Mouse (Mus musculus): ENCODE results near the gene Entpd7.

Gene Entpd7

GRCm38 (mm10) chr19:43724821-43725220 lies 35.3 kb downstream of the Entpd7 start:
- DNase-seq (ENCODE audit: low spot score), result no peak

DNA sequence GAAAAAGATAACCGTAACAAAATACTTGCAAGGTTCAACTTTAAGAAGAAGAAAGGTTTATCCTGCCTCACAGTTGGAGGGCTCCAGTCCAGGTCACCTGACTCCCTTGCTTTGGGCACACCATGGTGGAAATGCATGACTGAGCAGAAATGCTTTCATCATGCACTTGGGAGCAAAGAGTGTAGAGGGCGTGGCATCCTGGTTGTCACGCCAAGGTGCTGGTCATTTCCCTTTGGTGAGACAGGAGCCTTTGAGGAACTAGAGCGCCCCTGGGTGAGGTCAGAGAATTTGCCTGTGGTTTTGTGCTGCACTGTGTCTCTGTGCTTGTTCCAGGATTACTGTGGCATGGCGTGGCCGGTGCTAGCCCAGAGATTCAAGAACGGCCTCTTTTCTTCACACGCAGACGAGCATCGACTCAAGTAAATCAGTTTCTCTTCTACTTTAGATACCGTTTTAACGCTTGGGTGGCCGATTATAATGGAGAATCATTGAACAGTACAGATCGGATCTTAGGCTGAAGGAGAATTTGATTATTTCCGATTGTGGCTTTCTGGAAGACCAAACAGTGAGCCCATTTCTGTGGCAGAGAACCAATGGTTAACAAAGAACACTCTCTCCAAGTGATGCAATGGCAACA lies 37.2 kb downstream of the Entpd7 start:
- no peak for DNase-seq (ENCODE audit: low spot score)

DNA sequence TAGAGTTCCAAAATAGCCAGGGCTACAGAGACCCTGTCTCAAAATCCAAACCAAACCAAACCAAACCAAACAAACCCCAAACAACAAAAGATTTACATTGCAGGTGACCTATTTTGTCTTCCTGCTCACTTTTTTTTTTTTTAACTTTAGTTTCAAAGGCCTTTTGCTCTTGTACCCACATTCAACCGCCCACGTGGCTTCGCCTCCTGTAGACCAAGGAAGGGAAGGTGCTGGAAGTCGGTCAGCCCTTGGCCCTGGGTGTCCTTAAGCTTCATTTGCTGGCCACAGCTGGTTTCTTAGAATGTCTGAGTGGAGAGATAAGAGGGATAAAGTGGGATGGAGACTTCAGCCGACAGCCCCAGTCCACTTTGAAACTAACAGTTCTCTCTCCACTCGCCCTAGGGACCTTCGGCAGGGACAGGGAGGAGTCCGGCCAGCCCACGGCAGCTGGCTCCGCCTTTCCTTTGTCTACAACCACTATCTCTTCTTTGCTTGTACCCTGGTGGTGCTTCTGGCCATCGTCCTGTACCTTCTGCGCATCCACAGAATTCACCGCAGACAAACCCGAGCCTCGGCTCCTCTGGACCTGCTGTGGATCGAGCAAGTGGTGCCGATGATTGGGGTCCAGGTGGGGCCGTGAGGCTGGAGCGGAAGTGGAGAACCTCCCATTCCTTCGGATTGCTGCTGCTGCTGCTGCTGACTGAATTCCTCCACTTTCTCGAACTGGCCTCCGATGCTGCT lies 40.0 kb downstream of the Entpd7 start:
- peak; percentile 3 for DNase-seq (ENCODE audit: low spot score)

GRCm38 (mm10) chr19:43730037-43730428 lies 40.6 kb downstream of the Entpd7 start:
- DNase-seq (ENCODE audit: low spot score), result no peak

GRCm38 (mm10) chr19:43731157-43731556 lies 41.7 kb downstream of the Entpd7 start:
- no peak for DNase-seq (ENCODE audit: low spot score)

- DNase-seq (ENCODE audit: low spot score), result no peak
These were observed 48.9 kb downstream of the Entpd7 start for GRCm38 (mm10) chr19:43738409-43738808.

- no peak for DNase-seq (ENCODE audit: low spot score)
These were observed 53.9 kb downstream of the Entpd7 start for GRCm38 (mm10) chr19:43743401-43743800.

DNA sequence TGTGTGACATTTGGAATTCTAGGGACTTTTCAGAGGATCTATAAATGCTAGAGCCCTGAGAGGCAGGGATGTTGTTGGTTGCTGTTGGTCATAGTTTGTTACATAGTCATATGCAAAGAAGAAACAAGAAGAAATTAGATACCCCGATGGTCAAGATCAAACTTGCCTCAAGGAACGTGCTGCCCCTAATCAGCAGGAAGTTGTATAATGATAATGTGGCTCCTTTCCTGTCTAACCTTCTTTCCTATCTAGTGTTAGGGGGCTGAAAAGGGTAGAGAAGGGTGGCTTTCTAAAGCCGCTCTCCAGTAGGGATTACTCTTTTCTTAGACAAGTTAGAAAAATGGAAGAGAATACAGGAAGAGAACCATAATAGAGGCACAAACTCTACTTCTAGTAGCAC lies 56.3 kb downstream of the Entpd7 start:
- no peak for DNase-seq (ENCODE audit: low spot score)

GRCm38 (mm10) chr19:43747877-43748276 lies 58.4 kb downstream of the Entpd7 start:
- DNase-seq (ENCODE audit: low spot score), result no peak

DNA sequence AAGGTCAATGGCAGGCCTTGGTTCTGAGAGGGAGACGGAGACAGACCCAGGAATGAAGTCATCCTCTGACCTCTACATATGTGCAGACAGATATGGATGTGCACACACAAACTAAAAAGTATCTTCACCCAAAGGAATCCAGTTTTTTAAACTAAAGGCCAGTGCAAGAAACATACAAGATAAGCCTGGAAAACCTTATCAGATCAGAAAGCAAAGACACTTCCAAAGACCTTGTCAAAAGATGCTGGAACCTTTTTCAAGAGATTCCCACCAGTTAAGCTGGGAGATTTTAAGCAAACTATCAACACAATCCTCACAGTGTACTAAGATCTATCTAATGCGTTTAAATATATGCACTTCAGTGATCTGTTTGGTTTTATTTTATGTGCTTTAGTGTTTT lies 60.5 kb downstream of the Entpd7 start:
- DNase-seq (ENCODE audit: low spot score), result no peak

- peak; percentile 96 for DNase-seq (ENCODE audit: low spot score)
These were observed 63.2 kb downstream of the Entpd7 start, which contains the start of the genes Cutc and Cox15 for GRCm38 (mm10) chr19:43752489-43753225. TSS of gene Cutc (plus strand) at chr19:43752996. TSS of gene Cox15 (minus strand) at chr19:43753000.

GRCm38 (mm10) chr19:43753226-43753835 lies 63.9 kb downstream of the Entpd7 start:
- peak; percentile 80 for DNase-seq (ENCODE audit: low spot score)

DNA sequence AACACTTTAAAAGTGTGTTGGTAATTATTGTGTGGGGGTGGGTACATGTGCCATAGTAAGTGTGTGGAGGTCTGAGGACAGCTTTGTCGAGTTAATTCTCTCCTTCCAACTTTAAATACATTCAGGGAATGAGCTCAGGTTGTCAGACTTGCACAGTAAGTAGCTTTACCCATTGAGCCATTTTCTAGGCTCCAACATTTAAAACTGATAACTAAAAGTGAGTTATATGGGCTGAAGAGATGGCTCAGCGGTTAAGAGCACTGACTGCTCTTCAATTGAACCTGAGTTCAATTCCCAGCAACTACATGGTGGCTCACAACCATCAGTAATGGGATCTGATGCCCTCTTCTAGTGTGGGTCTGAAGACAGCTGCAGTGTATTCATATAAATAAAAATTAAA lies 64.8 kb downstream of the Entpd7 start:
- DNase-seq (ENCODE audit: low spot score), result no peak

- DNase-seq (ENCODE audit: low spot score), result no peak
These were observed 65.4 kb downstream of the Entpd7 start for GRCm38 (mm10) chr19:43754872-43755271.

DNA sequence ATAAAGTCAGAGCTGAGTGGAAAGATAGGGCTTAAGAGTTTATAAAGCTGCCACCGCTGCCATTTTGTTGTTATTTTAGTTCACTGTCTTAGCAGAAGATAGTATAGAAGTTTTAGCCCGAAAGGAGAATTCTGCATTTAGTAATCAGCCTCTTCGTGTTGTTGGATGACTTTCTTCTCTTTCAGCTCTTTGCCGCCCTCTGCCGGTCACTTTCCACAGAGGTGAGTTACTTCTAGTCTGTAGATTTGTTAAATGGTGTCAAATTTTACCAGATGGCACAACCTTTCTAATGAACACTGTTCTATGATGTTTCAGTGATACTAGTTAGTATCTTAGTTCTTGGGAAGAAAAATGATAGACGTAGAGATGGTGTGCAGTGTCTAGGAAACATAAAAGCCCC lies 71.0 kb downstream of the Entpd7 start:
- peak; percentile 63 for DNase-seq (ENCODE audit: low spot score)

DNA sequence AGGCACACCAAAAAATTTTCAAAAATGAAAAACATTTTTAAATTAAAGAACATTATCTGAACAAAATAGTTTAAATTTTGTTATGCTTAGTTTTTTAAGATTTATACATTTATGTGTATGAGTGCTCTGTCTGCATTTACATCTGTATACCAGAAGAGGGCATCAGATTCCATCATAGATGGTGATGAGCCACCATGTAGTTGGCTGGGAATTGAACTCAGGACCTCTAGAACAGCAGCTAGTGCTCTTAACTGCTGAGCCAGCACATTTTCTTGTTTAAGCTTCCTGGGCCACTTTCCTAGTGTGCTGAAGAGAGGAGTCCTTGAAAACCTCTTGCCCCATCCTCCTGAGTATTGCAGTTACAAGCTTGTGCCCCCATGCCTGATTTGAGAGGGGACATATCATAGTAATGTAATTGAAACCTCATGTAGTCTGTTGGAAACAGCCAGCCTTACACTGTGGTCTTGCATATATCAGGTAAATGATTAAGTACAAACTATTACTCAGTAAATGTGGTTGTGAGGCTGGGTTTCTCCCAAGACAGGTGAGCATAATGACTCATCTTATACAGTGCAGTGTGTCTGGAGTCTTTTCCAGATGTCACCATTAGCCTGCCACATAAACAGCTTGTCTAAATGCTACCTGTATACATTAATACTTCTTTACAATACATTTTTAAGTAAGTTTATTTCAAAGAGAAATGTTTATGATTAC lies 72.2 kb downstream of the Entpd7 start:
- no peak for DNase-seq (ENCODE audit: low spot score)

- no peak for DNase-seq (ENCODE audit: low spot score)
These were observed 72.9 kb downstream of the Entpd7 start for GRCm38 (mm10) chr19:43762410-43762809.

DNA sequence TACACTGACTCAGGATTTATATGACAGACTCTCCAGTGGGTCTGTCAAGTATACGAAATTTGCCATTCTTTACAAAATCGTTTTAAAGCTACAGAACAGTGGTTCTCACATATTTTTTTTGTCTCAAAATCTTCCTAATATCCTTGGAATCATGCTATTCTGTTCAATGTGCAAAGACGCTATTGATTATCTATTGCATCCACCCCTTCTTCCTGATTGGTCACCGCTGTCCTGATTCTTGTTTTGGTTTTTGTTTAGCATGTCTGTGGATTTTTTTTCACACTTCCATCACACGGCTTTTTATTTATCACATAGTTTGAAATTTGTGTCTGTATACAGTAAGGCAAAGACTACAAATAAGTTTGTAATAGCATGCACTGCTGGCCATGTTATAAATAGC lies 77.0 kb downstream of the Entpd7 start:
- DNase-seq (ENCODE audit: low spot score), result no peak

GRCm38 (mm10) chr19:43767549-43768322 lies 78.3 kb downstream of the Entpd7 start:
- DNase-seq (ENCODE audit: low spot score), result no peak

DNA sequence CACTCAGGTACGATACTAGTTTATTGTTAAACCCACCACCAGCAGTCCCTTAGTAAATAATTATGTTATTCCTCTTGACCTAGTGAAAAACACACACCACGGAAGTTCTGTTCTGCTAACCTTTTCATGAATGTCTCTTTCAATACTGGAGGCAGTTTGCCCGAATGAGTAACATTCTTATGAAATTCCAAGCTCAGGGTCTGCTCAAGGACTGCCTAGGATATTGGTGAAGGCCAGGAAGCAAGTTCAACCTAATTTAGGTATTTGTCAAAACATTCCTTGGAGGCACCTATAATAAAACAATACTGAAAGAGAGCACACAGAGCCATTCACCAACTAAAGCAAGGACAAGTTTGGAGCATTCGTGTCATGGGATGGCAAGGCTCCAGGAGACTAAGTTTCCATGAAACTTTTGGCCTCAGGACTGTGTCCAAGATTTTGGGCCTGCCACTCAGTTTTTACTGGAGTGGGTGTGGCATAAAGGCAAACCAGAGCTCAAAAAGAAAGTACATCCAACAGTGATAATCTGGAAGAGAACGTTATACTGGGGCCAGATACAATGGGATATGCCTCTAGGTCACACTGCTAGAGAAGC lies 80.0 kb downstream of the Entpd7 start:
- no peak for DNase-seq (ENCODE audit: low spot score)

DNA sequence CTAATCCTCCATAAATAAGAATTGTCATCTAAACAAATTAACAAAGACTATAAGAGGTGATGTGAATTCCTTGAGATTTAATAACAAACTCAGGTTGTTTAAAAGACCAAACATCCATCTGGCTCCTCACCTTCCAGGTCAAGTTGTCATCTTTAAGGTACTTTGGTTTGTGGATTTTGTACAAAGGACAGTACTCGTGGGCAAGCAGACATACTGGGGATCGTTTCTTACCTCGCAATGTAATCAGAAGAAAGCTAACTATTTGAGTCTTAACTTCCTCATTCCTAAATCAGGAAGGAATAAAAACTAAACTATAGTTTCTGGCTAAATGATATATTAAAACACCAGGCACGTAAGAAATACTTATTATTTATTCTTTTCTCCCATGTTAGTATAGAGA lies 81.1 kb downstream of the Entpd7 start:
- no peak for DNase-seq (ENCODE audit: low spot score)
